Mouse (Mus musculus) MEL (cell line): Measurements from ENCODE around the gene Hid1.

Experiments used
- CTCF ChIP-seq, 3 experiments: IDR thresholded peaks in 2 of 3; conservative IDR thresholded peaks in 1 of 3; 2 replicates each; pipeline ENCODE4 v1.5.1; 2011 to 2012; ENCODE audit warnings: low read length in 3 of 3, low read depth in 2 of 3, mild to moderate bottlenecking in 2 of 3, improper control_type of control experiment in 1 of 3, inconsistent platforms in 1 of 3, mixed read lengths in 1 of 3, moderate library complexity in 1 of 3; ENCODE audit not compliant: control insufficient read depth in 1 of 3, insufficient read depth in 1 of 3, poor library complexity in 1 of 3, severe bottlenecking in 1 of 3
- TBP ChIP-seq: IDR thresholded peaks from 2 replicates; pipeline ENCODE4 v1.8.0; 2011; ENCODE audit warnings: low read depth, low read length, improper control_type of control experiment

DNA sequence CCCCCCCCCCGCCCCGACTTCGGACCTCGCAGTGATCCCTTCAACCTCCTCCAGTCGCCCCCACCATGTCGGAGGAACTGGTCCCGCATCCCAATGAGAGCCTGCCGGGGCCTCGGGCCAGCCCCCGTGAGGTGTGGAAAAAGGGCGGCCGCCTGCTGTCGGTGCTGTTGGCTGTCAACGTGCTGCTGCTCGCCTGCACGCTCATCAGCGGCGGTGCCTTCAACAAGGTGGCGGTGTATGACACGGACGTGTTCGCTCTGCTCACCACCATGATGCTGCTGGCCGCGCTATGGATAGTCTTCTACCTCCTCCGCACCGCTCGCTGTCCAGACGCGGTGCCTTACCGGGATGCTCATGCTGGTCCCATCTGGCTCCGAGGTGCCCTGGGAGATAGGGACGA, 44.2 kb downstream of the Hid1 start:
- no peak for TF ChIP-seq TBP
- TF ChIP-seq CTCF (IDR thresholded peaks at IDR 0.05 in 2 of 3, conservative IDR thresholded peaks at IDR 0.05 in 1 of 3; ENCODE audit: control insufficient read depth in 1 of 3, insufficient read depth in 1 of 3, low read depth in 2 of 3, low read length in 3 of 3, poor library complexity in 1 of 3, severe bottlenecking in 1 of 3) = no peak
